Mouse (Mus musculus): ENCODE results near the gene Cask. TPM values are rescaled to one million over a fixed set of nuclear protein-coding genes. Genes with fewer than 3 reads are reported as not detected.

Gene Cask
- polyA plus RNA-seq, 1 experiment from 2014 or later = 62.2 TPM

- WGBS = 93% methylated on average over 4 of the region's 4 CpGs
- no peak overlapping the region for H3K9ac ChIP-seq (replicated peaks; ENCODE audit: low read depth, low read length)
- H3K27me3 ChIP-seq (ENCODE audit: control insufficient read depth, insufficient read depth, low read length) = no peaks in the 10 kb centered on the region
- no peak overlapping the region for H3K27ac ChIP-seq (ENCODE audit: low read depth, low read length)
- no peak overlapping the region for H3K4me2 ChIP-seq (ENCODE audit: low read depth, low read length)
- no peak overlapping the region for H3K4me3 ChIP-seq (ENCODE audit: low read depth, low read length)
- no peaks in the 10 kb centered on the region for H3K9me3 ChIP-seq (ENCODE audit: control insufficient read depth, low read length)
- H3K36me3 ChIP-seq (ENCODE audit: control insufficient read depth, insufficient read depth, low read length) = no peaks in the 10 kb centered on the region
- no peaks in the 10 kb centered on the region for H3K4me1 ChIP-seq (ENCODE audit: control insufficient read depth, insufficient read depth, low read length)
- ATAC-seq (ENCODE audit: low read depth) = no peak
Measured at GRCm38 (mm10) chrX:13520566-13520965, 330.6 kb downstream of the Cask start.

GRCm38 (mm10) chrX:13519408-13519783 is 331.8 kb downstream of the Cask start:
- no peak overlapping the region for H3K4me2 ChIP-seq (ENCODE audit: low read depth, low read length)
- ATAC-seq (ENCODE audit: low read depth) = no peak
- no peak overlapping the region for H3K9ac ChIP-seq (replicated peaks; ENCODE audit: low read depth, low read length)
- H3K4me1 ChIP-seq (ENCODE audit: control insufficient read depth, insufficient read depth, low read length) = no peaks in the 10 kb centered on the region
- no peak overlapping the region for H3K4me3 ChIP-seq (ENCODE audit: low read depth, low read length)
- no peaks in the 10 kb centered on the region for H3K36me3 ChIP-seq (ENCODE audit: control insufficient read depth, insufficient read depth, low read length)
- no peak overlapping the region for H3K27ac ChIP-seq (ENCODE audit: low read depth, low read length)
- no peaks in the 10 kb centered on the region for H3K9me3 ChIP-seq (ENCODE audit: control insufficient read depth, low read length)
- WGBS = 91% methylated on average over 5 of the region's 5 CpGs
- no peaks in the 10 kb centered on the region for H3K27me3 ChIP-seq (ENCODE audit: control insufficient read depth, insufficient read depth, low read length)

- H3K9me3 ChIP-seq (ENCODE audit: control insufficient read depth, low read length) = no peaks in the 10 kb centered on the region
- H3K4me3 ChIP-seq (ENCODE audit: low read depth, low read length) = no peak overlapping the region
- H3K36me3 ChIP-seq (ENCODE audit: control insufficient read depth, insufficient read depth, low read length) = no peaks in the 10 kb centered on the region
- no peak overlapping the region for H3K27ac ChIP-seq (ENCODE audit: low read depth, low read length)
- no peaks in the 10 kb centered on the region for H3K27me3 ChIP-seq (ENCODE audit: control insufficient read depth, insufficient read depth, low read length)
- no peaks in the 10 kb centered on the region for H3K4me1 ChIP-seq (ENCODE audit: control insufficient read depth, insufficient read depth, low read length)
- H3K4me2 ChIP-seq (ENCODE audit: low read depth, low read length) = no peak overlapping the region
- WGBS = 86% methylated on average over 4 of the region's 4 CpGs
- ATAC-seq (ENCODE audit: low read depth) = no peak
- no peak overlapping the region for H3K9ac ChIP-seq (replicated peaks; ENCODE audit: low read depth, low read length)
Measured at GRCm38 (mm10) chrX:13518781-13519407, 332.3 kb downstream of the Cask start.

GRCm38 (mm10) chrX:13518019-13518418 is 333.1 kb downstream of the Cask start:
- Histone ChIP-seq H3K36me3 (ENCODE audit: control insufficient read depth, insufficient read depth, low read length) (no peaks in the 10 kb centered on the region), H3K27ac (ENCODE audit: low read depth, low read length) (no peak overlapping the region), H3K4me3 (ENCODE audit: low read depth, low read length) (no peak overlapping the region), H3K27me3 (ENCODE audit: control insufficient read depth, insufficient read depth, low read length) (no peaks in the 10 kb centered on the region), H3K9me3 (ENCODE audit: control insufficient read depth, low read length) (no peaks in the 10 kb centered on the region), H3K9ac (replicated peaks; ENCODE audit: low read depth, low read length) (no peak overlapping the region), H3K4me1 (ENCODE audit: control insufficient read depth, insufficient read depth, low read length) (no peaks in the 10 kb centered on the region), H3K4me2 (ENCODE audit: low read depth, low read length) (no peak overlapping the region)
- 79% methylated on average over 10 of the region's 10 CpGs for WGBS
- no peak for ATAC-seq (ENCODE audit: low read depth)

GRCm38 (mm10) chrX:13516451-13516850 is 334.7 kb downstream of the Cask start:
- Histone ChIP-seq H3K4me2 (ENCODE audit: low read depth, low read length) (no peak overlapping the region), H3K36me3 (ENCODE audit: control insufficient read depth, insufficient read depth, low read length) (no peaks in the 10 kb centered on the region), H3K27ac (ENCODE audit: low read depth, low read length) (no peak overlapping the region), H3K9me3 (ENCODE audit: control insufficient read depth, low read length) (no peaks in the 10 kb centered on the region), H3K4me1 (ENCODE audit: control insufficient read depth, insufficient read depth, low read length) (no peaks in the 10 kb centered on the region), H3K9ac (replicated peaks; ENCODE audit: low read depth, low read length) (no peak overlapping the region), H3K27me3 (ENCODE audit: control insufficient read depth, insufficient read depth, low read length) (no peaks in the 10 kb centered on the region), H3K4me3 (ENCODE audit: low read depth, low read length) (no peak overlapping the region)
- WGBS = 94% methylated on average over 6 of the region's 6 CpGs
- ATAC-seq (ENCODE audit: low read depth) = no peak

GRCm38 (mm10) chrX:13513864-13514263 is 337.3 kb downstream of the Cask start:
- ATAC-seq (ENCODE audit: low read depth) = no peak
- no peak overlapping the region for H3K4me2 ChIP-seq (ENCODE audit: low read depth, low read length)
- H3K4me3 ChIP-seq (ENCODE audit: low read depth, low read length) = no peak overlapping the region
- no peak overlapping the region for H3K27ac ChIP-seq (ENCODE audit: low read depth, low read length)
- no peak overlapping the region for H3K9ac ChIP-seq (replicated peaks; ENCODE audit: low read depth, low read length)
- 90% methylated on average over 5 of the region's 5 CpGs for WGBS
- no peaks in the 10 kb centered on the region for H3K4me1 ChIP-seq (ENCODE audit: control insufficient read depth, insufficient read depth, low read length)
- H3K9me3 ChIP-seq (ENCODE audit: control insufficient read depth, low read length) = no peaks in the 10 kb centered on the region
- no peaks in the 10 kb centered on the region for H3K27me3 ChIP-seq (ENCODE audit: control insufficient read depth, insufficient read depth, low read length)
- no peaks in the 10 kb centered on the region for H3K36me3 ChIP-seq (ENCODE audit: control insufficient read depth, insufficient read depth, low read length)

GRCm38 (mm10) chrX:13513127-13513526 is 338.0 kb downstream of the Cask start:
- H3K27me3 ChIP-seq (ENCODE audit: control insufficient read depth, insufficient read depth, low read length) = no peaks in the 10 kb centered on the region
- H3K9me3 ChIP-seq (ENCODE audit: control insufficient read depth, low read length) = no peaks in the 10 kb centered on the region
- H3K4me1 ChIP-seq (ENCODE audit: control insufficient read depth, insufficient read depth, low read length) = no peaks in the 10 kb centered on the region
- no peak overlapping the region for H3K4me2 ChIP-seq (ENCODE audit: low read depth, low read length)
- H3K4me3 ChIP-seq (ENCODE audit: low read depth, low read length) = no peak overlapping the region
- no peak overlapping the region for H3K9ac ChIP-seq (replicated peaks; ENCODE audit: low read depth, low read length)
- no peak for ATAC-seq (ENCODE audit: low read depth)
- no peak overlapping the region for H3K27ac ChIP-seq (ENCODE audit: low read depth, low read length)
- 55% methylated on average over 2 of the region's 2 CpGs for WGBS
- no peaks in the 10 kb centered on the region for H3K36me3 ChIP-seq (ENCODE audit: control insufficient read depth, insufficient read depth, low read length)

GRCm38 (mm10) chrX:13506376-13506775 is 344.8 kb downstream of the Cask start:
- H3K4me2 ChIP-seq (ENCODE audit: low read depth, low read length) = no peak overlapping the region
- no peaks in the 10 kb centered on the region for H3K9me3 ChIP-seq (ENCODE audit: control insufficient read depth, low read length)
- H3K27ac ChIP-seq (ENCODE audit: low read depth, low read length) = no peak overlapping the region
- no peaks in the 10 kb centered on the region for H3K27me3 ChIP-seq (ENCODE audit: control insufficient read depth, insufficient read depth, low read length)
- no peak overlapping the region for H3K4me3 ChIP-seq (ENCODE audit: low read depth, low read length)
- H3K36me3 ChIP-seq (ENCODE audit: control insufficient read depth, insufficient read depth, low read length) = no peaks in the 10 kb centered on the region
- no peak overlapping the region for H3K9ac ChIP-seq (replicated peaks; ENCODE audit: low read depth, low read length)
- no peaks in the 10 kb centered on the region for H3K4me1 ChIP-seq (ENCODE audit: control insufficient read depth, insufficient read depth, low read length)
- ATAC-seq (ENCODE audit: low read depth) = no peak
- WGBS = 68% methylated on average over 2 of the region's 2 CpGs

GRCm38 (mm10) chrX:13504389-13504788 is 346.8 kb downstream of the Cask start:
- 88% methylated on average over 7 of the region's 7 CpGs for WGBS

More at GRCm38 (mm10) chrX:13504389-13504788, 346.8 kb downstream of the Cask start:
- Histone ChIP-seq H3K36me3 (ENCODE audit: control insufficient read depth, insufficient read depth, low read length) (no peaks in the 10 kb centered on the region), H3K9ac (replicated peaks; ENCODE audit: low read depth, low read length) (no peak overlapping the region), H3K27me3 (ENCODE audit: control insufficient read depth, insufficient read depth, low read length) (no peaks in the 10 kb centered on the region), H3K4me1 (ENCODE audit: control insufficient read depth, insufficient read depth, low read length) (no peaks in the 10 kb centered on the region), H3K4me3 (ENCODE audit: low read depth, low read length) (no peak overlapping the region), H3K4me2 (ENCODE audit: low read depth, low read length) (no peak overlapping the region), H3K9me3 (ENCODE audit: control insufficient read depth, low read length) (no peaks in the 10 kb centered on the region), H3K27ac (ENCODE audit: low read depth, low read length) (no peak overlapping the region)
- no peak for ATAC-seq (ENCODE audit: low read depth)

Measured in neural tube, embryonic 14.5 days (tissue).